Comparison of ENCODE assay signal across 13 mouse cellular contexts in the genomic region with DNA sequence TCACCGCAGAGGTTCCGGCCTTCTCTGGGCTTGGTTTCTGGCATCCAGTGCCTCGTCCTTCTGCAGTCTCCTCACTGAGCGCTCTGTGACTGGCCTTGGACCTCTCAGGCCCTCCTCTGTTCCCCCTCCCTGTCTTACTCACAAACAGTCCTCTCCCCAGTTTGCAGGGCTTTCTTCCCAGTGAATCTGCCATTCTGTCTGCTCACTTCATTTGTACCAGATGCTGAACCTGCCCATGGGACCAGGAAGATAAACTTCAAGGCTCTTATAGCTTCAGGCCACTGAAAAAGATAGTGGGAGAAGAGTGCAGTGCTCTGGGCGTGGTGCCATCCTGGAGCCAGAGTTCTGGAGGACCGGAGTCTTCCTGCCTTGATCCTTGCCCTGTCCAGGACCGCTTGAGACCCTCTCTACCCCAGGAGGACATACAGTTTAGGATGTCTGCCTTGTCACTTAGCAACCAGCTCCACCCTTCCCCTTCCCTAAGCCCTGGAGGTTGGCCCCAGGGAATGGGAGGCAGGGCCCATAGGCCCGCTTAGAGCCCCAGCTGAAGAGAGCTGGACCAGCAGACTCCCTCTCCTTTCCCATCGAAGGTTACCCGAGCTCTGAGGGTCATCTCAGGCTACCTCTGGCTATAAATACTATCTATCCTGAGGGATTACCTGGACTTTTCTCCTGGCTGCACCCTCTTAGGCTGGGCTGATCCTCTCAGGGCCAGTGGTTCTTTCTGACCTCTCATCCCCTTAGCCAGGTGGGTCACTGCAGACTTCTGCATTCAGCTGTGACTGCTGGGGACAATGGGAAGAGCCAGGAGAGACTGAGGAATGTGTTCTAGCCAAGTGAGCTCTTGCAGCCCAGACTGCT. TPM values are rescaled to one million over a fixed set of nuclear protein-coding genes. Genes with fewer than 3 reads are reported as not detected.
DNase-seq lines count a peak whose midpoint lies in the region; ATAC-seq and TF ChIP-seq lines count a peak whose summit lies in the region.
"Had no signal": no experiment of that assay in that cellular context is flagged by ENCODE, and none has a peak within 500 bp of the region (broad histone marks: within the 10 kb centered on the region; RNA-seq: fewer than 3 reads in every experiment).

No protein-coding gene starts in this region.

- no peak for TF ChIP-seq CTCF in embryonic fibroblast, embryonic 13.5 days (IDR thresholded peaks at IDR 0.05; ENCODE audit: borderline replicate concordance, insufficient read depth, low read length)

- no peaks in the 10 kb centered on the region for H3K27me3 ChIP-seq in neural tube, embryonic 15.5 days (replicated peaks)
- no peaks in the 10 kb centered on the region for H3K27me3 ChIP-seq in forebrain, embryonic 10.5 days (ENCODE audit: poor library complexity, severe bottlenecking)
- H3K27me3 ChIP-seq: liver, embryonic 13.5 days had no signal

- TF ChIP-seq POLR2A in embryonic fibroblast, embryonic 13.5 days (IDR thresholded peaks at IDR 0.05; ENCODE audit: low read depth, low read length), result 0 out of 2 replicates have a peak, but pooled peaks have one; percentile 29

- WGBS in neural tube, embryonic 15.5 days, result 69% methylated on average over 10 of the region's 10 CpGs
- 73% methylated on average over 10 of the region's 10 CpGs for WGBS in forebrain, embryonic 10.5 days

- intact Hi-C loops in gastrocnemius, postnatal 14 days (cut with DNase I; ENCODE audit: low total_unique reads), result loop anchor here (5.0 kb wide), 1 partner anchor 40 kb away; the partner anchor contains the start of genes Mms19 and Ubtd1

- no peaks in the 10 kb centered on the region for H3K9me3 ChIP-seq in neural tube, embryonic 15.5 days (replicated peaks)
- no peaks in the 10 kb centered on the region for H3K9me3 ChIP-seq in forebrain, embryonic 10.5 days
- H3K9me3 ChIP-seq: liver, embryonic 13.5 days had no signal

- 0 out of 2 replicates have a peak overlapping the region, but pooled peaks have one; percentile 9 for H3K27ac ChIP-seq in neural tube, embryonic 15.5 days (replicated peaks)
- H3K27ac ChIP-seq in embryonic fibroblast, embryonic 13.5 days (ENCODE audit: insufficient read depth, low read length), result peak overlapping the region; percentile 96
- no peak overlapping the region for H3K27ac ChIP-seq in forebrain, embryonic 10.5 days
- H3K27ac ChIP-seq: kidney, postnatal 0 days; liver, embryonic 13.5 days had no signal

- H3K4me1 ChIP-seq in neural tube, embryonic 15.5 days, result peaks cover 23% of the 10 kb centered on the region
- H3K4me1 ChIP-seq in embryonic fibroblast, embryonic 13.5 days (ENCODE audit: control insufficient read depth, insufficient read depth, low read length), result peaks cover 31% of the 10 kb centered on the region
- H3K4me1 ChIP-seq in forebrain, embryonic 10.5 days, result peaks cover 36% of the 10 kb centered on the region

- no peak overlapping the region for H3K4me2 ChIP-seq in neural tube, embryonic 15.5 days
- H3K4me2 ChIP-seq: liver, embryonic 13.5 days had no signal

- no peak overlapping the region for H3K9ac ChIP-seq in neural tube, embryonic 15.5 days (replicated peaks)
- H3K9ac ChIP-seq: liver, embryonic 13.5 days had no signal

- H3K36me3 ChIP-seq in neural tube, embryonic 15.5 days, result no peaks in the 10 kb centered on the region
- no peaks in the 10 kb centered on the region for H3K36me3 ChIP-seq in forebrain, embryonic 10.5 days (replicated peaks)
- H3K36me3 ChIP-seq: liver, embryonic 13.5 days had no signal

- no peak for ATAC-seq in neural tube, embryonic 15.5 days (ENCODE audit: low FRiP score)

- no peak overlapping the region for H3K4me3 ChIP-seq in neural tube, embryonic 15.5 days (replicated peaks)
- H3K4me3 ChIP-seq in embryonic fibroblast, embryonic 13.5 days (ENCODE audit: insufficient read depth, low read length), result no peak overlapping the region
- H3K4me3 ChIP-seq in forebrain, embryonic 10.5 days, result no peak overlapping the region
- H3K4me3 ChIP-seq: liver, embryonic 13.5 days had no signal

- peak; percentile 57 for DNase-seq in gastrocnemius, postnatal 14 days
- no peak for DNase-seq in gastrocnemius, adult 18-20 months (ENCODE audit: low spot score)
- DNase-seq in neural tube, embryonic 10.5 days (ENCODE audit: extremely low spot score, low spot score), result no peak
- DNase-seq in testis, postnatal 10 days (ENCODE audit: low spot score), result peak; percentile 82
- DNase-seq in spleen, postnatal 14 days (ENCODE audit: low spot score in 2 of 2), result no peak
- no peak for DNase-seq in forebrain, embryonic 10.5 days (ENCODE audit: extremely low spot score, low spot score)
- DNase-seq: liver, embryonic 13.5 days had no signal

RNA-seq across cellular contexts. Expression of gene Ankrd2, which starts 13.9 kb away (rescaled TPM):
- 100 to 1,000 TPM; 113 to 188 TPM for total RNA-seq in gastrocnemius, postnatal 14 days (2021)
- total RNA-seq in gastrocnemius, adult 18-20 months (2021), result 100 to 1,000 TPM; 180 to 360 TPM
- 1.1 and 1.3 TPM in 2 replicates for polyA plus RNA-seq in neural tube, embryonic 15.5 days (2015; fragmentation: Nextera tagmentation; extraction: Ambion mirVana)
- not detected in 2 replicates for polyA plus RNA-seq in embryonic fibroblast, embryonic 13.5 days (2011; ENCODE audit: insufficient read length, low read depth, missing spikeins)
- polyA plus RNA-seq in forebrain, embryonic 10.5 days (2016; fragmentation: Nextera tagmentation; extraction: Ambion mirVana), result 0.42 TPM in 1 of 2 replicates, not detected in the other
- polyA plus RNA-seq: urinary bladder, adult 2 months had no signal

RNA-seq across cellular contexts. Expression of gene Hoga1, which starts 23.5 kb away (rescaled TPM):
- 1 to 10 TPM; 3.3 to 4.3 TPM for total RNA-seq in gastrocnemius, postnatal 14 days (2021)
- total RNA-seq in gastrocnemius, adult 18-20 months (2021), result 1 to 10 TPM; 2.8 to 4.2 TPM
- 1.7 and 1.8 TPM in 2 replicates for polyA plus RNA-seq in neural tube, embryonic 15.5 days (2015; fragmentation: Nextera tagmentation; extraction: Ambion mirVana)
- 1.3 and 1.7 TPM in 2 replicates for polyA plus RNA-seq in embryonic fibroblast, embryonic 13.5 days (2011; ENCODE audit: insufficient read length, low read depth, missing spikeins)
- 0.95 and 1.3 TPM in 2 replicates for polyA plus RNA-seq in forebrain, embryonic 10.5 days (2016; fragmentation: Nextera tagmentation; extraction: Ambion mirVana)

RNA-seq across cellular contexts. Expression of gene 4933411K16Rik, which starts 30.1 kb away (rescaled TPM):
- total RNA-seq in gastrocnemius, postnatal 14 days (2021), result under 1 TPM; 0.25 to 0.42 TPM
- total RNA-seq in gastrocnemius, adult 18-20 months (2021), result under 1 TPM; 0.48 to 0.85 TPM
- polyA plus RNA-seq in neural tube, embryonic 15.5 days (2015; fragmentation: Nextera tagmentation; extraction: Ambion mirVana), result not detected in 2 replicates
- 0.51 TPM in 1 of 2 replicates, not detected in the other for polyA plus RNA-seq in embryonic fibroblast, embryonic 13.5 days (2011; ENCODE audit: insufficient read length, low read depth, missing spikeins)
- not detected in 2 replicates for polyA plus RNA-seq in forebrain, embryonic 10.5 days (2016; fragmentation: Nextera tagmentation; extraction: Ambion mirVana)
- total RNA-seq: heart, postnatal 36 days had no signal
- polyA plus RNA-seq: liver, embryonic 13.5 days; neural tube, embryonic 11.5 days had no signal

RNA-seq across cellular contexts. Expression of gene Ubtd1, which starts 40.3 kb away (rescaled TPM):
- 10 to 100 TPM; 14.8 to 17.4 TPM for total RNA-seq in gastrocnemius, postnatal 14 days (2021)
- total RNA-seq in gastrocnemius, adult 18-20 months (2021), result 10 to 100 TPM; 15.5 to 17.3 TPM
- 13.9 and 14.5 TPM in 2 replicates for polyA plus RNA-seq in neural tube, embryonic 15.5 days (2015; fragmentation: Nextera tagmentation; extraction: Ambion mirVana)
- 29.8 and 39.5 TPM in 2 replicates for polyA plus RNA-seq in embryonic fibroblast, embryonic 13.5 days (2011; ENCODE audit: insufficient read length, low read depth, missing spikeins)
- polyA plus RNA-seq in forebrain, embryonic 10.5 days (2016; fragmentation: Nextera tagmentation; extraction: Ambion mirVana), result 9.2 and 9.6 TPM in 2 replicates

RNA-seq across cellular contexts. Expression of gene Mms19, which starts 41.0 kb away (rescaled TPM):
- total RNA-seq in gastrocnemius, postnatal 14 days (2021), result 1 to 10 TPM; 8.0 to 9.1 TPM
- total RNA-seq in gastrocnemius, adult 18-20 months (2021), result 1 to 10 TPM; 8.7 to 9.7 TPM
- 31.0 and 35.8 TPM in 2 replicates for polyA plus RNA-seq in neural tube, embryonic 15.5 days (2015; fragmentation: Nextera tagmentation; extraction: Ambion mirVana)
- polyA plus RNA-seq in embryonic fibroblast, embryonic 13.5 days (2011; ENCODE audit: insufficient read length, low read depth, missing spikeins), result 53.2 and 54.2 TPM in 2 replicates
- 35.3 and 42.3 TPM in 2 replicates for polyA plus RNA-seq in forebrain, embryonic 10.5 days (2016; fragmentation: Nextera tagmentation; extraction: Ambion mirVana)

Comparison
In these comparisons a context has a peak if more than half of its experiments do, and no peak if none do; other contexts are left out.
1. DNase-seq: peak in gastrocnemius, postnatal 14 days (single experiment) and testis, postnatal 10 days (single experiment); none in gastrocnemius, adult 18-20 months (single experiment), neural tube, embryonic 10.5 days (single experiment), spleen, postnatal 14 days (0 of 2) and forebrain, embryonic 10.5 days (single experiment).